Mouse (Mus musculus): Measurements from ENCODE around the gene Abcg1. TPM values are rescaled to one million over a fixed set of nuclear protein-coding genes. Genes with fewer than 3 reads are reported as not detected.

Abcg1 gene
- total RNA-seq, 1 experiment from 2014 or later = 11.7 TPM

DNA sequence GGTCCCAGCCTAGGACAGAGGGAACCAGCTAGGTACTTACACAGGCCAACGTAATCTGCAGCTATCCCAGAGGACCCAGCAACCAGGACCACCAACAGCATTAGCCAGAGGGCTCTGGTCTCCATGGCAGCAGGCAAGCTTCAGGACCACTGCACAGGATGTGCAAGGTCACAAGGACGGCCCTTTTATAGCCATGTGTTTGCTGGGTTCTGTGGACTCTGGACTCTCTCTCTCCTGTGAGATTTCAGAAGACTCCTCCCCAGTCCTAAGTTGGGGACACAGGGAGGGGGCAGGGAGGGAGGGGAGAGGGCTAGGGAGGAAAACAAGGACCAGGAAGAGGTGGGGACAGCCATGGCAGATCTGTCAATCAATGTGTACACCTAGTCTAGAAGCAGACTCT, 72.0 kb downstream of the Abcg1 start, which contains the start of gene Tff3:
Tff3 (minus strand) TSS at position 195 of the 400 bp plus-strand sequence.
- DNase-seq = no peak

DNA sequence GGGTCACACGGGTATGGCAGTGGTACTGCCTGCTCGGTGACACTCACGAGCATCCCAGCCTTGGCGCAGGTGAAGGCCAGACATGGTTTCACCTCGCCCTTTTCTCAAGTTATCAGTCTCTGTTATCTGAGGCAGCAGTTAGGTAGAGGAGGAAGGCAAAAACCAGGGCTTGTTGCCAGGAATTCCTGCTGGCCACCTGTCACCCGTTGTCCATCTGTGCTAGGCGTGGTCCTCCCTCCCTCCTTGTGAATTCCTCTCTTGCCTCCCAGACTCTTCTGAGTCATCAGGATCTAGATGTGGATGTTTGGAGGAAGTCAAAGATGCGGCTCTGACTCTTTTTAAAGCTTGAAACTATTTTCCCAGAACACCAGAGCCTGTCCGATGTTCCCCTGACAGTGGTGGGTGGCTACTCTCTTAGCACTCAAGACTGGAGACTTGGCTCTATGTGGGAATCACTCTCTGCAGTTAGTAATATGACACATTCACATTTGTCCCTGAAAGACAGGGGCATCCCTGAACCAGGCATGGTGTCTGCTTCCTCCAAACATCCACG, 73.9 kb downstream of the Abcg1 start:
- DNase-seq = no peak

DNA sequence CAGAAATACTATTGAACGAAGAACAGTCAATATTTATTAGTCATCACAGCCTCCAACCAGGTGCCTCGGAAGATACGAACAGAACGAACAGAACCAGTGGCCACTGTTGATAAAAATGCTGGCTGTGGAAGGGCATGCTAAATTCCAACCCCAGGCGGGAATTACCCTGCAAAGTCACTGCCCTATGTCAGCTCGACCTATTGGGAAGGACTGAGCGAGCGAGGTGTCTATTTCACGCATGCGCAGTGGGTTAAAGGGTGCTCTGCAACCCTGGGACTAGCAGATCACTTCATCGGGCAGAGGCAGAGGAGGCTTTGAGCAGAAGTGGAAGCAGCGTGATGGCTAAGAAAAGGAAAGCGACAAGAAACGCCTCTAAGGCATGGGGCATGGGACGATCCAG, 76.3 kb downstream of the Abcg1 start:
- no peak for DNase-seq

DNA sequence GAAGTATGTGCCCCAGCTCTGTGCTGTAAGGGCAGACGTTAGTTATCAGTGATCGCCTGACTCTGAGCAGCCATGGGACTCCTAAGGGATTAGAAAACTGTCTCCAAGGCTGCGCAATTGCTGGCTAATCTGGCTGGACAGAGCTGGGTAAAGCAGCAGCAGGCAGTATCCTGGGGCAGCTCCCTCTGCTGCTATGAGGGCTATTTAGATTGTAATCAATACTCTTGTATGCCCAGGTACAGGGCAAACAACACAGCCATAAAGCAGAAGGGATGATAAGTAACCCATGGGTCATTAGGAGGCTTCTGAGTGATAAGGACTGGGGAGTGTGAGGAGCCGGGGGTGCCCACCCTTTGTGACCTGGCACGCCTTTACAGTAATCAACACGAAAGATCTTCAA, 77.4 kb downstream of the Abcg1 start:
- no peak for DNase-seq

DNA sequence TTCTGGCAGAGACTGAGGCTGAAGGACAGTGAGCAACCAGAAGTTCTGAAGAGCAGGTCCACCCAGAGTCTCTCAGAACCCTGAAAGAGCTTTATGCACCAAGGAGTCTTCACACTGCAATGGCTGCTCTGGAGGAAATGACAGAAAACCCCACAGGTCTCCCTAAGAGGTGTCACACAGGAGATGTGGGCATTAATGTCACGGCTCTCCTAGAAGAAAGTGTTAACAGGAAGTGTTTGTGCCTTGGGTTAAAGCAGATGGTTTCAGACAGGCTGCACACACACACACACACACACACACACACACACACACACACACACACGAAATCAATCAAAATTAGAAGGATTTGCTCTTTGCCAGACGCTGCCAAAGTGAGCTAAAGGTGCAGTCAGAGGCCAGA, 78.8 kb downstream of the Abcg1 start:
- no peak for DNase-seq

DNA sequence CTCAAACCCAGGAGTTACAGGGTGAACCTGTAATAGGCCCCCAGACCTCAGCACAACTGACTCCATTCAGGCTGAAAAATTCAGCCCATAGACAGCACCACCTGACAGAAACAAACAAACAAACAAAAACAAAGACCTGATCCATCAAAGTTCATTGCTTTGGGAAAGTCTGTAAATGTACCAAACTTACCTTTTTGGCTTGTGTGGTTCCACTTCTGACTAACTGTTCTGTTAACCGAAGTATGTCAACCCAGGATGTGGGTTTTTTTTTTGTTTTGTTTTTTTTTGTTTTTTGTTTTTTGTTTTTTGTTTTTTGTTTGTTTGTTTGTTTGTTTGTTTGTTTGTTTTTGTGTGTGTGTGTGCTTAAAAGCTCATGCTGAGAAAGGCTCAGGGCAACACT, 79.3 kb downstream of the Abcg1 start:
- no peak for DNase-seq

DNA sequence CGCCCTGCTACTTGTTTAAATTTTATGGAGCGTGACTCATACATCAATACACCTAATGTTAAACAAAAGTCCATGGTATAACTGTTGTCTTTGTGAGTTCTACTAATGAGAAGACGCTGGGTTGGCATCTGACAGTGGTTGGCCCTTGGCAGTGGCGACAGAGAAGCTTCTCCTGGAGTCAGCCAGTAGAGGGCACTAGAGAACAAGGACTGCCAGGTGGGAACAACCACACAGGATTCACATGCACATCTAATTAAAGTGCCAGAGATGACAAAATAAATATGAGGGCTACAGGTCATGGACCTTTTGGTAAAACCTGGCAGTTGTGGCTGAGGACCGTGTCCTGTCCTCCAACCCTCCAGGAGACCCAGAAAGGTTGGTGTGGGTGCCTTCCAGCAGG, 80.9 kb downstream of the Abcg1 start:
- DNase-seq = peak; percentile 78

GRCm38 (mm10) chr17:31142116-31142515, 84.6 kb downstream of the Abcg1 start:
- peak; percentile 58 for DNase-seq

GRCm38 (mm10) chr17:31144040-31145037, 86.9 kb downstream of the Abcg1 start, which contains the start of gene Tff2:
TSS of gene Tff2 (minus strand) at chr17:31144282.
- DNase-seq = peak; percentile 29

- no peak for DNase-seq
These were observed 88.5 kb downstream of the Abcg1 start for GRCm38 (mm10) chr17:31145998-31146397.

DNA sequence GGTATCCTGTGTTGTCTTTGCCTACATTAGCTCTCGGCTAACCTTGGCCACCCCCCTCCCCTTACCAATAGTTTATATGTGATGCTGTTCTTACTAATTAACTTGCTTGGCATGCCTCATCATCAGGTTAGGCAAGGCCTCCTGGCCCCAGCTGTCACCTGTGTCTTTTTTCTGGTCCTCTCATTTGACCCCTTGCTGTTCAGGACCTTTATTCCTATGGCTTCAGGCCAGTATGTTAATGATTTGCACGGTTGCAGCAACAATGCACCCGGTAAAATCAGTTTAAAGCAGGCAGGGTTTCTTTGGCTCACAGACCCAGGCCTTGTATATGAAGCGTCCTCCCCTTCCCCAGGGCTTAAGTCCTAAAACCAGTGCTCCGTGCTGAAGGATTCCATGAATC, 95.0 kb downstream of the Abcg1 start:
- DNase-seq = no peak

- no peak for DNase-seq
These were observed 95.6 kb downstream of the Abcg1 start for GRCm38 (mm10) chr17:31152966-31153499.

DNA sequence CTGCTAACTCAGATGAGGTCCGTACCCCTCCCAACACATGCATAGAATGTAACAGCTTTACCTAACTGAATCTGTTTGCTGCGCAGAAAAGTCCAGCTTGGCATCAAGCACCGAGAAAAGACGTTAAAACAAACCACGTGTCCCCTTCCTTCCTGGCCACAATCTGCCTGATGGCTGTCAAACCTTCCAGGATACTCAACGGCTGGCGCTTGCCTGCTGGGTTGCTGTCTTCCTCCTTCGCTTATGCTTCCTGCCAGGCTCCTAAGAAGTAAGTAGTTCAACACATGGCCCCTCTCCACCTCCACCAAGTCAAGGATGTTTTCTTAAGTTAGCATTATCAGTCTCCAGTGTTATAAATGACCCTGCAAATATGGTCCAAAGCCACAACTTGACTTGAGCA, 96.3 kb downstream of the Abcg1 start:
- no peak for DNase-seq

- DNase-seq = no peak
These were observed 100.4 kb downstream of the Abcg1 start for GRCm38 (mm10) chr17:31157921-31158320.

GRCm38 (mm10) chr17:31160291-31160690, 102.8 kb downstream of the Abcg1 start:
- no peak for DNase-seq

DNA sequence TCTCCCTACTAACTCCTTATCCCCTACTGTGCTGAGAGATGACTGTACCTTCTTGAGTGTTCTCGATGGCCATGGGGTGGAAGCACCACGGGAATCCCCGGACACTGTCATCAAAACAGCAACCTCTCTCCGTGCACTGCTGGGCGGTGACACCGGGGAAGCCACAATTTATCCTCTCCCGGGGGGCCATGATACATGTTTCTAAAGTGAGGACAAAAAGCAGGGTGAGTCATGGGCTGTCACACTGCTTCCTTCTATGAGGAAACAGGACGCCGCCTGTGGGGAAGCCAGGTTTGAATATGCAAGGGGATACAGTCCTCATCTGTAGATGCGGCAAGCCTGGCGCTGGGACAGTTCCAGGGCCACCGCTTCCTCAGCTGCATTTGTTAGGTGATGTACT, 105.1 kb downstream of the Abcg1 start:
- peak; percentile 38 for DNase-seq

- DNase-seq = no peak
These were observed 106.3 kb downstream of the Abcg1 start for GRCm38 (mm10) chr17:31163821-31164220.

- no peak for DNase-seq
These were observed 107.7 kb downstream of the Abcg1 start, which contains the start of gene Tff1 for GRCm38 (mm10) chr17:31165127-31165526. TSS of gene Tff1 (minus strand) at chr17:31165277.

Other genes with a start within 250 kb of the Abcg1 start
- 0.19 and 0.26 TPM in 2 replicates for gene Glp1r, start 155.9 kb upstream of the Abcg1 start, total RNA-seq (2021)
- gene Umodl1, start 103.0 kb upstream of the Abcg1 start, total RNA-seq (2021) = 0.11 and 0.63 TPM in 2 replicates
- 0.78 TPM in 1 of 2 replicates, not detected in the other for gene Tff3, start 72.0 kb downstream of the Abcg1 start, total RNA-seq (2021)
- not detected in 2 replicates for gene Tff2, start 86.6 kb downstream of the Abcg1 start, total RNA-seq (2021)
- gene Tff1, start 107.6 kb downstream of the Abcg1 start, total RNA-seq (2021) = not detected in 2 replicates
- 0.11 TPM in 1 of 2 replicates, not detected in the other for gene Tmprss3, start 141.3 kb downstream of the Abcg1 start, total RNA-seq (2021)
- 0.63 and 3.1 TPM in 2 replicates for gene Ubash3a, start 150.2 kb downstream of the Abcg1 start, total RNA-seq (2021)
- 6.4 and 6.7 TPM in 2 replicates for gene Rsph1, start 219.7 kb downstream of the Abcg1 start, total RNA-seq (2021)
- gene Slc37a1, start 229.1 kb downstream of the Abcg1 start, total RNA-seq (2021) = 6.7 and 13.3 TPM in 2 replicates